Mouse (Mus musculus) embryonic facial prominence, embryonic 13.5 days (tissue): Measurements from ENCODE around the gene Dhh. TPM values are rescaled to one million over a fixed set of nuclear protein-coding genes. Genes with fewer than 3 reads are reported as not detected.
A peak's percentile ranks its signal among the peaks of the same experiment; 100 is the strongest.
"Not testable (repeated sequence)": the region's sequence is repeated elsewhere in the genome, so short reads cannot be mapped to it uniquely, and the experiment has no call there.

Source experiments
- ATAC-seq: fragments of 200-750 bp; cut with Nextera tagmentation; 2 replicates; pipeline ENCODE4 v1.8.0; 2017; ENCODE audit warnings: low read depth; ENCODE audit not compliant: insufficient number of reproducible peaks, insufficient read depth, low FRiP score, low TSS enrichment
- H3K27ac ChIP-seq: fragments of 300-500 bp; sonication (generic); 2 replicates; pipeline ENCODE4 v1.5.1; 2015; ENCODE audit warnings: moderate library complexity, mild to moderate bottlenecking, inconsistent platforms
- H3K27me3 ChIP-seq: fragments of 300-500 bp; sonication (generic); 2 replicates; pipeline ENCODE4 v1.6.1; 2015; ENCODE audit warnings: mild to moderate bottlenecking, inconsistent platforms
- H3K36me3 ChIP-seq: fragments of 300-500 bp; sonication (generic); 2 replicates; pipeline ENCODE4 v1.6.1; 2015; ENCODE audit warnings: mild to moderate bottlenecking, inconsistent platforms
- H3K4me1 ChIP-seq: fragments of 300-500 bp; sonication (generic); 2 replicates; pipeline ENCODE4 v1.6.1; 2015; ENCODE audit warnings: inconsistent platforms
- H3K4me2 ChIP-seq: fragments of 300-500 bp; sonication (generic); 2 replicates; pipeline ENCODE4 v1.6.1; 2015; ENCODE audit warnings: moderate library complexity, mild to moderate bottlenecking, inconsistent platforms
- H3K4me3 ChIP-seq: fragments of 300-500 bp; sonication (generic); 2 replicates; pipeline ENCODE4 v1.5.1; 2015; ENCODE audit warnings: mild to moderate bottlenecking, inconsistent platforms
- H3K9ac ChIP-seq: fragments of 300-500 bp; sonication (generic); 2 replicates; pipeline ENCODE4 v1.6.1; 2015; ENCODE audit warnings: mild to moderate bottlenecking, inconsistent platforms
- H3K9me3 ChIP-seq: fragments of 300-500 bp; sonication (generic); 2 replicates; pipeline ENCODE4 v1.6.1; 2016; ENCODE audit warnings: inconsistent platforms
- WGBS: fragments of 180-500 bp; shearing (Covaris S2); methylation state at CpG from one replicate; pipeline ENCODE4 v1.1.7; 2015; ENCODE audit warnings: mixed read lengths; 5-methylcytosine and 5-hydroxymethylcytosine counted together
- polyA plus RNA-seq: library from polyadenylated mRNA; unstranded; fragments of >200 nt; fragmentation: Nextera tagmentation; extraction: Ambion mirVana; gene quantifications from 2 replicates; pipeline ENCODE4 v1.2.1, GENCODE M21; 2015

Gene Dhh
- polyA plus RNA-seq, result 0.52 and 0.54 TPM in 2 replicates

GRCm38 (mm10) chr15:98897928-98898800, at the start of gene Dhh:
Gene Dhh, minus strand, starts transcription at chr15:98898540.
- Histone ChIP-seq H3K4me2 (peak within 1 kb of the TSS; percentile 49), H3K27me3 (peaks cover 76% of the 10 kb centered on the region), H3K27ac (no peak within 1 kb of the TSS), H3K4me1 (peaks cover 42% of the 10 kb centered on the region), H3K36me3 (peaks cover 4% of the 10 kb centered on the region), H3K9me3 (no peaks in the 10 kb centered on the region), H3K4me3 (peak within 1 kb of the TSS; percentile 27), H3K9ac (peak within 1 kb of the TSS; percentile 52)
- WGBS, result under 1% methylated on average over 41 of the region's 41 CpGs
- no peak for ATAC-seq

- WGBS, result 45% methylated on average over 3 of the region's 3 CpGs
Observed at GRCm38 (mm10) chr15:98947884-98948283, 49.5 kb upstream of the Dhh start.

GRCm38 (mm10) chr15:98943133-98943532, 44.8 kb upstream of the Dhh start:
- no peak overlapping the region for H3K4me3 ChIP-seq
- ATAC-seq, result no peak
- no peaks in the 10 kb centered on the region for H3K4me1 ChIP-seq
- no peak overlapping the region for H3K4me2 ChIP-seq
- no peaks in the 10 kb centered on the region for H3K27me3 ChIP-seq
- H3K36me3 ChIP-seq, result no peaks in the 10 kb centered on the region
- 67% methylated on average over 4 of the region's 4 CpGs for WGBS
- H3K27ac ChIP-seq, result no peak overlapping the region
- H3K9ac ChIP-seq, result no peak overlapping the region
- 0 out of 2 replicates have a peak, but pooled peaks cover 5% of the 10 kb centered on the region for H3K9me3 ChIP-seq

More at GRCm38 (mm10) chr15:98947884-98948283, 49.5 kb upstream of the Dhh start:
- Histone ChIP-seq H3K27ac (no peak overlapping the region), H3K9ac (no peak overlapping the region), H3K27me3 (no peaks in the 10 kb centered on the region), H3K4me3 (no peak overlapping the region), H3K9me3 (0 out of 2 replicates have a peak, but pooled peaks cover 5% of the 10 kb centered on the region), H3K36me3 (peaks cover 14% of the 10 kb centered on the region), H3K4me1 (peaks cover 7% of the 10 kb centered on the region), H3K4me2 (no peak overlapping the region)
- no peak for ATAC-seq

- no peak overlapping the region for H3K27ac ChIP-seq
- no peak overlapping the region for H3K4me2 ChIP-seq
- H3K4me1 ChIP-seq, result no peaks in the 10 kb centered on the region
- ATAC-seq, result no peak
- no peak overlapping the region for H3K4me3 ChIP-seq
- 0 out of 2 replicates have a peak, but pooled peaks cover 5% of the 10 kb centered on the region for H3K9me3 ChIP-seq
- H3K9ac ChIP-seq, result no peak overlapping the region
- 83% methylated on average over 4 of the region's 4 CpGs for WGBS
- H3K36me3 ChIP-seq, result no peaks in the 10 kb centered on the region
- no peaks in the 10 kb centered on the region for H3K27me3 ChIP-seq
Observed at GRCm38 (mm10) chr15:98942081-98942480, 43.7 kb upstream of the Dhh start.

GRCm38 (mm10) chr15:98941539-98941938, 43.2 kb upstream of the Dhh start:
- no peak overlapping the region for H3K4me3 ChIP-seq
- no peaks in the 10 kb centered on the region for H3K4me1 ChIP-seq
- no peak overlapping the region for H3K27ac ChIP-seq
- H3K9me3 ChIP-seq, result 0 out of 2 replicates have a peak, but pooled peaks cover 5% of the 10 kb centered on the region
- H3K4me2 ChIP-seq, result no peak overlapping the region
- 72% methylated on average over 2 of the region's 2 CpGs for WGBS
- H3K27me3 ChIP-seq, result no peaks in the 10 kb centered on the region
- no peak for ATAC-seq
- H3K9ac ChIP-seq, result no peak overlapping the region
- H3K36me3 ChIP-seq, result no peaks in the 10 kb centered on the region

GRCm38 (mm10) chr15:98940816-98941215, 42.5 kb upstream of the Dhh start:
- Histone ChIP-seq H3K36me3 (no peaks in the 10 kb centered on the region), H3K4me3 (no peak overlapping the region), H3K4me2 (no peak overlapping the region), H3K9me3 (0 out of 2 replicates have a peak, but pooled peaks cover 5% of the 10 kb centered on the region), H3K27ac (no peak overlapping the region), H3K9ac (no peak overlapping the region), H3K4me1 (peaks cover 1% of the 10 kb centered on the region), H3K27me3 (no peaks in the 10 kb centered on the region)
- no peak for ATAC-seq
- WGBS, result 70% methylated on average over 10 of the region's 10 CpGs

GRCm38 (mm10) chr15:98934217-98934839, 36.0 kb upstream of the Dhh start, which contains the start of gene Tuba1b:
Gene Tuba1b, minus strand, starts transcription at chr15:98934565.
- Histone ChIP-seq H3K4me1 (peaks cover 19% of the 10 kb centered on the region), H3K9me3 (no peaks in the 10 kb centered on the region), H3K36me3 (peaks cover 9% of the 10 kb centered on the region), H3K4me2 (peak within 1 kb of the TSS; percentile 88), H3K27ac (peak within 1 kb of the TSS; percentile 99), H3K4me3 (peak within 1 kb of the TSS; percentile 76), H3K27me3 (no peaks in the 10 kb centered on the region), H3K9ac (peak within 1 kb of the TSS; percentile 95)
- ATAC-seq, result peak; percentile 94
- under 1% methylated on average over 58 of the region's 58 CpGs for WGBS

- under 1% methylated on average over 35 of the region's 35 CpGs for WGBS
- H3K9ac ChIP-seq, result peak overlapping the region; percentile 95
- peak overlapping the region; percentile 88 for H3K4me2 ChIP-seq
- peaks cover 9% of the 10 kb centered on the region for H3K36me3 ChIP-seq
- H3K27ac ChIP-seq, result peak overlapping the region; percentile 99
- peak overlapping the region; percentile 76 for H3K4me3 ChIP-seq
- no peaks in the 10 kb centered on the region for H3K27me3 ChIP-seq
- no peaks in the 10 kb centered on the region for H3K9me3 ChIP-seq
- H3K4me1 ChIP-seq, result peaks cover 20% of the 10 kb centered on the region
- ATAC-seq, result peak; percentile 81
Observed at GRCm38 (mm10) chr15:98933833-98934216, 35.5 kb upstream of the Dhh start.

- H3K9me3 ChIP-seq, ATAC-seq, H3K27me3 ChIP-seq, H3K36me3 ChIP-seq: not testable (repeated sequence)
- Histone ChIP-seq H3K4me3 (peak overlapping the region; percentile 76), H3K9ac (peak overlapping the region; percentile 95), H3K4me1 (peaks cover 26% of the 10 kb centered on the region), H3K27ac (peak overlapping the region; percentile 99), H3K4me2 (peak overlapping the region; percentile 88)
- WGBS, result 12% methylated on average over 8 of the region's 9 CpGs
Observed at GRCm38 (mm10) chr15:98933004-98933671, 34.8 kb upstream of the Dhh start.

- Histone ChIP-seq H3K36me3 (peaks cover 9% of the 10 kb centered on the region), H3K27ac (no peak overlapping the region), H3K9me3 (no peaks in the 10 kb centered on the region), H3K4me1 (peaks cover 26% of the 10 kb centered on the region), H3K27me3 (no peaks in the 10 kb centered on the region), H3K4me3 (no peak overlapping the region), H3K9ac (no peak overlapping the region), H3K4me2 (no peak overlapping the region)
- WGBS, result 76% methylated on average over 3 of the region's 3 CpGs
- no peak for ATAC-seq
Observed at GRCm38 (mm10) chr15:98930998-98931397, 32.7 kb upstream of the Dhh start.

GRCm38 (mm10) chr15:98930017-98930734, 31.8 kb upstream of the Dhh start:
- 52% methylated on average over 8 of the region's 8 CpGs for WGBS
- H3K4me1 ChIP-seq, result peaks cover 18% of the 10 kb centered on the region

More at GRCm38 (mm10) chr15:98930017-98930734, 31.8 kb upstream of the Dhh start:
- Histone ChIP-seq H3K9me3 (no peaks in the 10 kb centered on the region), H3K27ac (no peak overlapping the region), H3K4me3 (no peak overlapping the region), H3K4me2 (no peak overlapping the region), H3K36me3 (peaks cover 9% of the 10 kb centered on the region), H3K9ac (no peak overlapping the region), H3K27me3 (no peaks in the 10 kb centered on the region)
- ATAC-seq, result no peak
